Mouse (Mus musculus) right cerebral cortex, postnatal 14 days (tissue): ENCODE results near the gene Dnmt3b.
"Not testable (repeated sequence)": the region's sequence is repeated elsewhere in the genome, so short reads cannot be mapped to it uniquely, and the experiment has no call there.

Experiments
- DNase-seq: peaks from one replicate; pipeline ENCODE4 v3.0.0; 2022

The Dnmt3b gene

DNA sequence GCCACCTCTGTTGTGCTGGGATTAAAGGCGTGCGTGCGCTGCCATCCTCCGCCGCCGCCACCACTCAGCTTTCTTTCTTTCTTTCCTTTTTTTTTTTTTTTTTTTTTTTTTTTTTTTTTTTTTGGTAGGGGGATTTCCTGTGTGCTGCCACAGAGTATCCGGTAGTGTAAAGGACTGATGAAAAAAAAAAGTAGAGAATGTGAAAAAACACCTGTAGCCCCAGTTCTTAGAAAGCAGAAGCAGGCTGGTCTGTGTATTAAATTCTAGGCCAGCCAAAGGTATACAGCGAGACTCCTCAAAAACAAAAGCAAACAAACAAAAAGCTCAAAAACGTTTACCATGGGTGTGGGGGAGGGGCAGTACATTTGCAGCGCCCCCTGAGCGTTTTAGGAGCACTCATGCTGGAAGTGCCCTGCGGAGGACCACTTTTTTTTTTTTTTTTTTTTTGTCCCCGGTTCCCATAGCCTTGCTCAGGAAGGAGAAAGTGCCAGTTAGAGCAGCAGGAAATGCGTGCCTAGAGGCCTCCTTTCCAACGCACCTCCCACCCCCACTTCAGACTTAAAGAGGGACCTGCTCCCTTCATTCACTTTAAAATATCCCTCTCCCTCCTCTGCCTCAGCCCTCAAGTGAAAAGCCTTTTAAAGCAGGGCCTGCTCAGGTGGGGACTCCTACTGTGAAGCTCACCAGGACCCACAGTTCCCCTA lies 10.1 kb upstream of the Dnmt3b start:
- no peak for DNase-seq

DNA sequence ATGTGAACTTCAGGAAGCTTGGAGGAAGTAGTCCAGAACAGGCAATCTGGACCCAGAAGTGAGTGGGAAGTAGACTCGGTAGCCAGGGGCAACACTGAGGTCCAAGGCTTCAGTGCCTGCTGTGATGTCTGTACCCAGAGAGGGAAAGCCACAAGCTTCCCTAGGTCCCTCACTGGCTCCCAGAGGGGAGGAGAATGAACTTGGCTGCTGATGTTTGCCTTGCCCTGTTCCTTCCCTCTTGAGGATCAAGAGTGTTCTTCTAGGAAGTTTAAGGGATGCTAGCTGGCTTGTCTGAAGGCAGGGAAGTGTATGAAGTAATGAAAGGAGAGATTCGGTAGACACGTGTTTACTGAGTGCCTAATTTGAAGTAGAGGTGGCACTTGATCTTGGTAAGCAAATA lies 6.8 kb upstream of the Dnmt3b start:
- DNase-seq, result no peak

GRCm38 (mm10) chr2:153642999-153643398 lies 6.3 kb upstream of the Dnmt3b start:
- DNase-seq, result no peak

DNA sequence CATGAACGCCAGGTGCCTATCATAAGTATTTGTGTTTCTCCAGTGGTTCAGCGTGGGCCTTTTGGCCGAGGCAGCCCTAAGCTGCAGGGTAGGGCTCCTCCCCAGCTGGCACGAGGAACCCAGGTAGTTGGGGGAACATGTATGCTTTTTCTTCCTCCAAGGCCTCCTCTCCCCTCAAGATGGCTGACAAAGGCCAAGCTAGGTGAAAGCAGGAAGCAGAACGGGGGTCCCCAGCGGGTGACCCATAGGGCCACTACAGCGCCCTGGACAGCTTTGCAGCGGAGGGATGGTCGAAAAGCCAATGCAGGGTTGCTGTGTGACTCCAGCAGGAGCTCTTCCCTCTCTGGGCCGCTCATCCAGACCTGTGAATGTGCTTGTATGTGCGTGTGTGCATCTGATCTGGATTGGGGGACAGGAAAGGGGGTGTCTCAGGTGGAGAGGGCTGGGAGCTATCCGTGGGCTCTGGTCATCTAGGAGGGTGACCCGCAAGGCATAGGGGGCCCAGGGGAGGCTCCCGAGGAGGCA lies 415 bp upstream of the Dnmt3b start:
- no peak for DNase-seq

GRCm38 (mm10) chr2:153650014-153650687 lies 901 bp downstream of the Dnmt3b start:
- no peak for DNase-seq

DNA sequence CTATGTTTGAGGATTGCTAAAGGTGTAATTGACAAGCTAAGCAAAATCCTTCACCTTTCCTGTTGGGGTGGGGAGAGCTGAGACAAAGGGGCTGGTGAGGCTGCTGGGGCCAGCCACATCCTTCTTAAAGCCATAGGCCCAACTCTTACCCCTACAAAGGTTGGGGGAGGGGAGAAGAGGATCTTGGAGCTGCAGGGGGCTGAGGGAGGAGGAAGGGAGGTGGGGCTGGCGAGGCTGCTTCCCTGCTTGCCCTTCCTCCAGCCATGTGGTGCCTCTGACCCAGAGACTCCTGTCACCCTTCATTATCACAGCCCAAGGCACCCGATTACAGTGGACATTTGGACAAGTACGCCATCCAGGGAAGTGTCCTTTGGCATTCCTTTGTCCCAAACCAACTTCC lies 2.4 kb downstream of the Dnmt3b start:
- no peak for DNase-seq

GRCm38 (mm10) chr2:153657659-153658058 lies 8.4 kb downstream of the Dnmt3b start:
- DNase-seq, result not testable (repeated sequence)

DNA sequence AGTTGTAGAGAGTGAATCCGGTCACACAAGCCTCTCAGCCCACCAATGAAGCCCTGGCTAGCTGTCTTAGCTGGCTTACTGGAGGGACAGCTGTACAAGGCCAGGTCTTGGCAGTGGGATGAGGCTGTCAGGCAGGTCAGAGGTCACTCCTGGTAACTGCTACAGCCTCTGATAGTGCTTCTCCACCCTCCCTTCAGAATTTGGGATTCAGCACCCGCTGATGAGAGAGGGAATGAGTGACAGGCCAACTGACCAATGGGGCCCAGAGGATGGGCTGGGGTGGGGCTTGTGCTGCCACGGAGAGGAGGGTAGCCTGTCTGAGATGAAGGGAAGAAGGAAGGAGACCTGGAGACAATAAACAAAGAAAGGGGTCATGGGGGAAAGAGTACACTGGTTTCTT lies 11.4 kb downstream of the Dnmt3b start:
- no peak for DNase-seq

DNA sequence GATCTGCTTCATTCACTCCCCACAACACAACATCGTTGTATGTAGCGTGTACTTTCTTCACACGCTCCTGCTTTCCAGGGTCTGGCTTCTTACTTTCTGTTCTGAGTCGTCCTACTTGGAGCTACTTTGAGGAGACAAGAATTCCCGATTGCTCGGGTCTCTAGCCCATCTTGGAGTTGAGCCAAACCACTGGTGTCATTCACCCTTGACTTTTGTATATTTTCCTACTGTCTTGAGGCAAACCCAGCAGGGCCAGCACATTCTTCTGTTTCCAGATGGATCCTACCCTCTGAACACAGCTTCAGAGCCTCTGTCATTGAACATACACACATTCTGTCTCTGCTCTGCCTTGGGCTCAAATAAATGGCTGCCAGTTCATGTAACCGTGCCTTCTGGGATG lies 16.2 kb downstream of the Dnmt3b start:
- DNase-seq, result no peak

DNA sequence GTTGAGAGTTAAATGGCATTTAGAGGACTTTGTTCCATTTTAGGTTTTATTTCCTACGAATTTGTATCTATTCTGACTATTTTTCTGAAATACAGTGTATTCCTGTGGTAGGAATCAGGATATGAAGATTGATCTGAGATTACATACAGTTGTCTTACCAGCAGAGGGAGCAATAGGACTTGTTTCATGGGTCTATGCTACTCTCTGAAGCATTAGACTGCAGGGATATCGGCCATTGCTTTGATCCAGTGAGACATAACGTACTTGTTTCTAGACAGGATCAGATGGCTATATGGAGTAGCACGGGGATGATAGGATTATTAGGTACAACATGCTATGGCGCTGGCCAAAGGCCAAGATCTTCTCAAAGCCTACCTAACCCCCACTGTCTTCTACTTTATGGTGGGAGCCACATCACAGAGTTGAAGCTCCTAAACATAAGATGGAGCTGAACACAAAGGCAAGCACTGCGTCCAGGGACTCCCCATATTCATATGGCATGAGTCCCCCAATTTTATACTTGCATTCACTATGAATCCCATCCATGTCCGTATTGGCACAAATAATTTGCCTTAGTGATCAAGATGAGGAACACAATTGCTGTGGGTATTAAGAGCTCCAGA lies 19.6 kb downstream of the Dnmt3b start:
- DNase-seq, result no peak

DNA sequence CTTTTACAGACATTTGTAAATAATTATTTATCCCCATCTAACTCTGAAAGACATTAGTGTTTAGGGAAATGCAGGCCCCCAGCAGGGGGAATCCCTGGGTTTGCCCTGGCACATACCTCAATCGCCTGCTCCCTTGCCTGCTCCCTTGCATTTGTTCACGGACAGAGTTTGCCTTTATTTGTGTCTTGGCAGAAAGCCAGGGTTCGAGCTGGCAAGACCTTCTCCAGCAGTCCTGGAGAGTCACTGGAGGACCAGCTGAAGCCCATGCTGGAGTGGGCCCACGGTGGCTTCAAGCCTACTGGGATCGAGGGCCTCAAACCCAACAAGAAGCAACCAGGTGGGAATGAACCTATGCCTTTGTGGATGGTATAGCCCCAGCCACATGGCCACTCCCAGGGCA lies 20.9 kb downstream of the Dnmt3b start:
- no peak for DNase-seq

GRCm38 (mm10) chr2:153672619-153673018 lies 23.4 kb downstream of the Dnmt3b start:
- DNase-seq, result no peak

DNA sequence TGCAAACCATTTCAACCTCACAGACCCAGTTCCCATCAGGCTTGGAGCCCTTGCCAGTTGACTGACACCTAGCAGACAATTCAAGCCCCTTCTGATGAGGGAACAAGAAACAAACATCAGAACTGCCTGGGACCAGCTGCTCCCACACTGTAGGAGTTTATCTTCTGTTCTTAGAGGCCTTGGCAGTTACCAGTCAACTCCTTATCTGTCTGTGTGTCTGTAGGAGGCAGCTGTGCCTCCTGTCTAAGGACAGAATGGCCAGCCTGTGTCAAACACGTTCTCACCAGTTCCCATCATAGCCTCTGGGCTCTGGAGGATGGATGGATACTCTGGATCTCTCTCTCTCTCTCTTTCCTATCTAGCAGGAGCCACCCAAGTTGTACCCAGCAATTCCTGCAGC lies 26.1 kb downstream of the Dnmt3b start:
- not testable (repeated sequence) for DNase-seq

DNA sequence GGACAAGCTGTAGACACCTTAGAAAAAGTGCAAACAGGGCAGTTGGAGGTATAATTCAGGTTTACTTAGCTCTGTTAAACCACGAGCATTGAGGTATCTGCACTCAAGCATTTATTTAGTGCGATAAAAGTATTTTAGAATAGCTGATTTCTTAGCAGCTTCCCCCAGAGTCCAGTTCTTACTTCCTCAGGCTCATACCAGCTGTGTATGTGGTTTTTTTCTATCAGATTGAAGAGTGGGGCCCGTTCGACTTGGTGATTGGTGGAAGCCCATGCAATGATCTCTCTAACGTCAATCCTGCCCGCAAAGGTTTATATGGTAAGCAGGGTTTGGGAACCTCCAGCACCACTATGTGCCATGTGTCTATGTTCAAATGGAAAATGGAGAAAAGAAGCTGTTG lies 27.7 kb downstream of the Dnmt3b start:
- DNase-seq, result no peak

GRCm38 (mm10) chr2:153677550-153677949 lies 28.3 kb downstream of the Dnmt3b start:
- no peak for DNase-seq

DNA sequence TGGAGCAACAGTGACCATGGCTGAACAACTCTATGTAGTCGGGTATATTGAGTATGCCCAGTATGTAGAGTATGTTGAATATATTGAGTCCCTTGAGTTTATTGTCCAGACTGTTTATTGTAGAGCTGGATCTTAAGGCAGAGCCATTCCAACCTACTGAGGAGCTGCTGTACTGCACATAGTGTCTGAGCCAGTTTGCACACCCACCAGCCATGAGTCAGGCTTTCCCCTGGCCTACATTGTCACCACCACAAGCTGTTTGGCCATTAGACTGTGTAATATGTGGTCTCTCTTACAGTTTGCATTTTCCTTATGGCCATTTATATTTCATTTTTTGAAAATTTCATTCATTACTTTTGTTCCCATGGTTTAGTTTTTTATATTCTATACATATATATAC lies 30.7 kb downstream of the Dnmt3b start:
- no peak for DNase-seq

- not testable (repeated sequence) for DNase-seq
These were observed 44.2 kb downstream of the Dnmt3b start for GRCm38 (mm10) chr2:153693413-153693812.

DNA sequence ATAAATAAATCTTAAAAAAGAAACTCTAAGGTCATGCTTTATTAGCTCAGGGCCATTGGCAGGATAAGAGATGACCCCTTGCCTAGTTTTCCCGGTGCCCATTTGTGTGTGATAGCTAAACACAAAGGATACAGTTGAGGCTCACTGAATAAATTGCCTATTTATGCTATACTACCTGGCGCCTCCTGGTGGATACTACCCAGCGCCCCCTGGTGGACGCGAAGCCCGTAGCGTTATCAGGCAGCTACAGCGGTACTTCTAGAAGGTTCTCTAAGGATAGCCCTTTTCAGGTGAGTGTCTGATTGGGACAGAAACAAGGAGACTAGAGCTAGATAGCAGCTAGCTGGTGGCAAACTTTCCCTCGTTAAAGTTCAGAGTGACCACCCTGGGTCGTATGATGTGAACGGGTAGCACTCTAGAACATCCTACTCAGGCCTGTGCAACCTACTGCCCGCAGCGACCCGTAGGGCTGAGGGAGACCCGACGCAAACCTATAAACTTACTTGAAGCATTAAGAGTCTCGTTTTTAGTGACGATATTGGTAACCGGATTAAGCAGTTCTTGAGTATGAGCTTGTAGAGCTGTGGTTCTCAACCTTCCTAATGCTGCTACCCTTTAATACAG lies 45.3 kb downstream of the Dnmt3b start:
- peak; percentile 35 for DNase-seq

- no peak for DNase-seq
These were observed 47.1 kb downstream of the Dnmt3b start, which contains the start of gene Dnmt3c for GRCm38 (mm10) chr2:153696352-153696751. Dnmt3c (plus strand) TSS chr2:153696652.

DNA sequence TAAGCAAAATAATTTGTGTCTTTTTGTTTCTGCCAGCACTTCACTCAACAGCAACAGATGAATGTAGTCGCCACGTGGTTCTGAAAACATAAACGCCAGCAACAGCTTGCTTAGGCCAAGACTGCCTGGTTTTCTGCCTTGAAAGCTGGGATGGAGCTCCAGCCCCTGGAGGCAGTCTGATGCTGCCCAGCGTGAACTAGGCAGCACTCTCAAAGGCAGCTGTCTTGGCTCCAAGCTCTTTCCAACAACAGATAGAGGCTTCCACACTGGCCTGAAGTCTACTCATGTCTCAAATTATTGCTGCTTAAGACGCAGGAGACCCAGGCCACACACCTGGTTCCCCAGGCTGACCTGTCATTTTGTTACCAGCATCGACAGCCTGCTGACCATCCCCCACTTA lies 54.1 kb downstream of the Dnmt3b start:
- DNase-seq, result no peak

GRCm38 (mm10) chr2:153710701-153711330 lies 61.6 kb downstream of the Dnmt3b start:
- no peak for DNase-seq

- no peak for DNase-seq
These were observed 63.4 kb downstream of the Dnmt3b start for GRCm38 (mm10) chr2:153712646-153713091.

GRCm38 (mm10) chr2:153713227-153713626 lies 64.0 kb downstream of the Dnmt3b start:
- DNase-seq, result peak; percentile 46
